Mouse (Mus musculus) kidney, adult 2 months (tissue): ENCODE data around the gene Nlgn1.

ENCODE experiments used
- CTCF ChIP-seq: fragments of 200-500 bp; conservative IDR thresholded peaks from 2 replicates; pipeline ENCODE4 v1.5.1; 2011; ENCODE audit warnings: low read depth, mild to moderate bottlenecking, control low read depth, low read length, moderate library complexity, mixed read lengths; ENCODE audit not compliant: insufficient read depth, insufficient read length
- POLR2A ChIP-seq: fragments of 200-500 bp; IDR thresholded peaks from one replicate; pipeline ENCODE4 v1.6.1; 2011; ENCODE audit warnings: low read depth, low read length, control low read depth

GRCm38 (mm10) chr3:26181013-26181412 is 151.2 kb downstream of the Nlgn1 start:
- TF ChIP-seq CTCF (no peak), POLR2A (no peak)
